Mouse (Mus musculus): ENCODE data around the gene Tmem254a. TPM values are rescaled to one million over a fixed set of nuclear protein-coding genes. Genes with fewer than 3 reads are reported as not detected.
"Not testable (repeated sequence)": the region's sequence is repeated elsewhere in the genome, so short reads cannot be mapped to it uniquely, and the experiment has no call there.

Gene Tmem254a
- 3.4 and 5.7 TPM in 2 replicates for polyA plus RNA-seq (2012; rRNA removed)

- not testable (repeated sequence) for DNase-seq (ENCODE audit: low spot score)
Observed at GRCm38 (mm10) chr14:25927562-25927881, at the start of gene Tmem254a. Gene Tmem254a (minus strand): TSS chr14:25927672.

DNA sequence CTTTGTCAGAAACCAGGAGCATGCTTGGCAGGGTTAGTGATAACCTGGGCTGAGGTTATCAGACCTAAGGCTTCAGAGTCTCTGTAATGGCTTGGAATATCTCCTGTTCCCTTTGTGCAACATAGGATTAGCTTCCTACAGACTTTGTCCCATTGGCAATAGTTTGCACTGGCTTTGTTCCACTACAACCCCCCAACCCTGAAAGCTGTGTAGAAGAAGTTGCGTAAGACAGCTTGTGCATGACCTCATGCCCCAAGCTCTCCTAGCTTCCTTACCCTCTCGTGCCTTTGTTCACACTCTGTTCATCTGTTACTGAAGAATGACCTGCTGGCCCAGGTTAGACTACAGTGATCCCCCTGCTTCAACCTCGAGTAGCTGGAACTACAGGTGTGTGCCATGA lies 30.4 kb upstream of the Tmem254a start:
- not testable (repeated sequence) for DNase-seq (ENCODE audit: low spot score)

- not testable (repeated sequence) for DNase-seq (ENCODE audit: low spot score)
Observed at GRCm38 (mm10) chr14:25938004-25938403, 10.5 kb upstream of the Tmem254a start, which contains the start of gene Cphx1. Gene Cphx1 (plus strand): TSS chr14:25938304.

DNA sequence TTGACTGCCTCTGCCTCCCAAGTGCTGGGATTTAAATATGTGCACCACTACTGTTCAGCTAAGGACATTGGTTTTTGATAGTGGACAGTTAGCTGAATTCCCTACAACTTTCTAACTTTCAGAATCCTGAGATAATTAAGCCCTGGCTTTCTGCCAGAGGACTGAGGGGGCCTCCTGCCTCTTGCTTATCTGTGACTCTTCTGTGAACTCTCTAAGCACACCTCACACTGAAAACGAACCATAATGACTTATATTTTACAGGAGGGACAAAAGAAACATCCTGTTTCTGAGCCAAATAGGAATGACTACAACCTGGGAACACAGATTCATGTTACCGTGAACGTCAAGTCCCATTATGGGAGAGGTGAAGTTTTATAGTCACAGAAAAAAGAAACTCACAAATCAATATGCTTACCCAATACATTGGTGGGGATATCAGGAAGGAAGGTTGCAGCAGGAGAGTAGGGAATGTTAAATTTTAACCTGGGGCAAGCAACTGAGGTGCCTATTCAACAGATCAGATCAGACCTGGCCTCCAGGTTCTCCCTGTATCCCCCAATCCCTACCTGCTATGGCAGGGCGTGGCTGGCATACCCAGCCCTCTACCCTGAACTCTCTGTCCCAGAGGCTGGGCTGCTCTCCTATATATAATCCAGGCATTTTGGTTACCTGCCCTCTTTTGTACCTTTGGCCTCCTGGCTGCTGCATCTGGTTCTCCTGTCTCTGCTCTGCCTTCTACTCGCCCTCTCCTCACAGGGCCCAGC lies 9.6 kb upstream of the Tmem254a start:
- DNase-seq (ENCODE audit: low spot score): not testable (repeated sequence)

DNA sequence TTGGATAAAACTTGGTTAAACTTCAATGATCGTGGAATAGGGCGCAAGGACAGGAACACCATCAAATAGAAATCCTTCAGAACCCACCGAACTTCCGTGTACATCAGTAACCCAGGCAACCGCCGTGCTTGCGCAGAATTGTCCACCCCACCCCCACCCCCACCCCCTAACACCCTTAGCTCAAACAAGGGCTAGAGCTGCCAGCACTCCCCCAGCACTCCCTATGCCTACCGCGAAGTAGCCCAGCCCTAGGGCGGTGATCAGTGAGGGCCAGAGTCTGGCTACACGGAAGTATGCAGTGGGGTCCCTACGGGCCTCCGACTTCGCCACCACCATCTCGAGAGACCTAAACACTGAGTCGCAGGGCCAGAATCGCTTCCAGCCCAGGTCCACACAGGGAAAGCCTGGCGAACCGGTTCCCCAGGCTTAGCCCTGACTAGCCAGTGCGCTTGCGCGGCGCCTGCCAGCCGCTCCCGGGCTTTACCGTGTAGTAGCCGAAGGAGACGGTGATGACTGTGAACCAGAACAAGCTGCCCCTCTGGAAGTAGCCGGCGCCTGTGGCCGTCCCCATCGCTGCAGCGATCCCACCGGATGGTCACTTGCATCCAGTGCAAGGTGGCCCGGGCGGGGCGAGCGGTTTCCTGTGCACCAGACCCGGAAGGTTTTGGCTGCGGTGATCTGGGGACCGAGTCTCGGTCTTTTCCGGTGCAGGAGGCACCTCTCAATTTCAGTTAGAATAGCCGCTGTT lies 484 bp downstream of the Tmem254a start:
- DNase-seq (ENCODE audit: low spot score): not testable (repeated sequence)

DNA sequence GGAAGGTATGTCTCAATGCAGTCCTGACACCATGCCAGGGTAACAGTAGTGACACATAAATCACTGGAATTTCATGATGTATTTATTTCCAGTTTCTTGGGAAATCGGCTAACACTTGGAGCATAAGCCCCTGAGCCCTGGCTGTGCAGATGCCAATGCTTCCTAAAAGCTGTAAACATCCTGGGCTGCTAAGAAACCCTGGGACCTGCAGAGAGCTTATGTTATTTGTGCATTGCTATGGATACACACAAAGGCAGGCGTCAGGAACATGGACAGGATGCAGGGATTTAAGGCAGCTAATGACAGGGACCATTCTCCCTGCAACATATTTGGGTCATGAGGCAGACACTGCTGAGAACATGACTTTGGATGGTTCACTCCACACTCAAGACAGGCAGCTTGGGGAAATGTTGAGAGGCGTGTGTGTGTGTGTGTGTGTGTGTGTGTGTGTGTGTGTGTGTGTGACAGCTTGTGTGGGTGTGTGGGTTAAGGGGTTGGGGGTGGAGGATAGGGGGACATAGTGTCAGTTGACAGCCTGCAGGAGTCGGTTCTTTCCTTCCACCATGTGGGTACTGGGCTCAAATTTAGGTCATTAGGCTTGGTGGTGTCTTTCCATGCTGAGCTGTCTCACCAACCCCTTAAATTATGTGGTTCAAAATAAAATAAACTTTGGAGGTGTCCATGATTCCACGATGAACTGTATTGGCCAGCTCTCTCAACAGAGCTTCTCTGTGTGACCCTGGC lies 8.9 kb downstream of the Tmem254a start:
- not testable (repeated sequence) for DNase-seq (ENCODE audit: low spot score)

DNA sequence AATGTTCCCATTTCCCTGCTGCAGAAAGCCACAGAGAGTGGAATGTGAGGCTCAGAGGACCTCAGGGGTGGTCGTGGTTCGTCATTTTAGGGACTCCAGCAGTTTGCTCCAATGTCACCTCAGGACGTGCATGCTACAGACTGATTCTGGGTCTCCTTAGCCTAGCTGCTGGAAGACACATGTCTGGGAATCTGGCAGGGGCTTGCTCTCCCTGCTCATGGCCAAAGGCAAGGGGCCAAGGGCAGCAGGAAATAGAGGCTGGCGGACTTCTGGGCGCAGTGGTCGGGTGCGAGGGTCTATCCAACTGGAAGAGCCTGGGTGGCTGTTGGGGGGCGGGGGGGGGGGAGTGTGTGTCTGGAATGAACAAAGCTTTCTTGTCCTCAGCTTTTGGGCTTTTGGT lies 18.5 kb downstream of the Tmem254a start:
- not testable (repeated sequence) for DNase-seq (ENCODE audit: low spot score)

GRCm38 (mm10) chr14:25907272-25907671 lies 20.2 kb downstream of the Tmem254a start:
- DNase-seq (ENCODE audit: low spot score): not testable (repeated sequence)

DNA sequence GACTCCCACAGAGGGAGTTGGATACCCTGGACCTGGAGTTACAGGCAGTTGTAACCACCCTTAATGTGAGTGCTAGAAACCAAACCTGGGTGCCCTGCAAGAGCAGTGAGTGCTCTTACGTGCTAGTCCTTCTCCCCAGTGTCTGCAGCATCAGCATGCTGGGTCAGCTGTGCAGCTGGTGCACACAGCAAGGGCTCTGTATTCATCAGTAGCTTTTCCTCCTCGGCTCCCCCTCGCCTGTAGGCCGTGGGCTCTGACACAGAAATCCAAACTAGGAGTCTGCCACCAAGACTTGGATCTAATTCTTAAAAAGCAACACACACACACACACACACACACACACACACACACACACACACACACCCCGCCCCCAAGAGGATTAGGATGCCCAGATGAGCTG lies 22.2 kb downstream of the Tmem254a start:
- DNase-seq (ENCODE audit: low spot score): not testable (repeated sequence)

DNA sequence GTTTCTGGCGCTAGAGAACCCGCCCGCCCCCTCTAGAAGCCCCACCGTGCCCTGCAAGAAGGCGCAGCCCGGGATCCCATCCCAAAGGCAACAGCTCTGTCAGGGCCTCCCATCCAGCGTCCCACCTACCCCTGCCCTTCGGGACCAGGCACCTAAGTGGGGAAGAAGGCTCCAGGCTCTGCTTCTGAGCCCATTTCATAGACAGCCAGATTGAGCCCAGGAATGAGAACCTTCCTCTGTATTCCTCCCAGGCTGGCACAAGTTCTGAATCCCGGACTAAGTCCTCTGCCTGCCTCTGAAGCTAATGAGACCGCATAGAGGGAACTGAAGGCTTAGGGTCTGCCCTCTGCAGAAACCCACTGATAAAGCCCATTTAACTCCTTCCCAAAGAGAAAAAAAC lies 24.5 kb downstream of the Tmem254a start, which contains the start of gene Plac9a:
Gene Plac9a, minus strand, starts transcription at position 101 of the 400 bp plus-strand sequence.
- DNase-seq (ENCODE audit: low spot score): not testable (repeated sequence)

DNA sequence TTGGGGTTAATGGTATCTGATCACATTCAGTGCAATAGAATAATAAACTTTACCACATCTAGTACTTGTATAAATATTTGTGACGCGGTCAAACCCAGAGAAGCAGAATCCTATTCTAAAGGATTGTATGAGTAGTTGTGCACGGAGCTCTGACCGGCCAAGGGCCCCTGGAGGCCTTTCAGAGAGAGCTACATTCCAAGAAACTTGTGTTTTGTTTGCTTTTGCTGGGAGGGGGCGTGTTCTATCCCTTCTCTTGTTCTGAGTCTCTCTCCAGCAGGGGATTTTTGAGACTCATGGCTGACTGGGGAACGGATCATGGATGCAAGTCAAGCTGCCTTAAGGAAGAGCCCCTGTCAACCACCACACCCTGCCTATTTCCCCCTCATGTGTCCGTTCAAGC lies 31.8 kb downstream of the Tmem254a start:
- DNase-seq (ENCODE audit: low spot score): not testable (repeated sequence)

- DNase-seq (ENCODE audit: low spot score): not testable (repeated sequence)
Observed at GRCm38 (mm10) chr14:25894566-25894965, 32.9 kb downstream of the Tmem254a start.

- not testable (repeated sequence) for DNase-seq (ENCODE audit: low spot score)
Observed at GRCm38 (mm10) chr14:25885886-25886285, 41.6 kb downstream of the Tmem254a start.

DNA sequence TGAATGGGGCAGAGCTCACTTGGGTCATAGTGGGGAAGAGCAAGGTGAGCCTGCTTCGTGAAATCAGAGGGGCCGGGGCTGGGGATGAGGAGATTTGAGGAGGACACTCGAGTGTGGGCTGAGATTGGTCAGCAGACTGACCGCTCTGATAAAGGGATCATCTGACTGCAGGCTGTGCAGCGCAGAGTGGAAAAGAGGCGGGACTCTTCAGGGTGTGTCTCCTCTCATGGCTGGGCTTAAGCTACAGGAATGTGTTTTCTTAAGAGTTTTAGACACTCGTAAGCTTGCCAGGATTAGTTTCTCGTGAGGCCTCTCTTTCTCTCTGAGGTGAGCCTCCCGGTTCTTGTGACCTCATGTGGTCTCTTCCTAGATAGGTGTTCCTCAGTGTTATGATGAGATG lies 45.7 kb downstream of the Tmem254a start:
- not testable (repeated sequence) for DNase-seq (ENCODE audit: low spot score)

DNA sequence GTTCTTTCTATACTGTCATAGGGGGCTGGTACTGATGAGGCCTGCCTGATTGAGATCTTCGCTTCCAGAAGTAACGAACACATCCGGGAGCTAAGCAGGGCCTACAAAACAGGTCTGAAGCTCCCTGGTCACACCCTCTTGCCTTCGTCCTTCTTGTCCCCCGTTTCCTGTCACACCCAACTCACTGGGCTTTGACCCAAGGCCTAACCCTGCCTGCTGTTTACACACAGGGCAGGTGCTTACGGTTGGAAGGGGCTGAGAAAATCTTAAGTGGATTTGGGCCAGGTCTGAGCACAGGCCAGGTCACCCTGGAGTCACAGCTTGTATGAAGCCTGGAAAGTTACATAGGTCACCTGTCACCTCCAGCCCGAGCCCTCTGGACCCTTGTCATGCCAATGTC lies 50.8 kb downstream of the Tmem254a start:
- not testable (repeated sequence) for DNase-seq (ENCODE audit: low spot score)

Other genes with a start within 250 kb of the Tmem254a start
- gene Ppif, start 233.5 kb downstream of the Tmem254a start, polyA plus RNA-seq (2012; rRNA removed): 21.2 and 27.2 TPM in 2 replicates
- gene Zcchc24, start 158.6 kb downstream of the Tmem254a start, polyA plus RNA-seq (2012; rRNA removed): 62.1 and 79.7 TPM in 2 replicates
- gene Anxa11, start 85.5 kb downstream of the Tmem254a start, polyA plus RNA-seq (2012; rRNA removed): 65.5 and 84.4 TPM in 2 replicates
- gene Plac9a, start 24.6 kb downstream of the Tmem254a start, polyA plus RNA-seq (2012; rRNA removed): 6.9 and 8.5 TPM in 2 replicates
- not detected in 2 replicates for gene Cphx1, start 10.6 kb upstream of the Tmem254a start, polyA plus RNA-seq (2012; rRNA removed)
- 1.7 and 2.4 TPM in 2 replicates for gene Duxbl1, start 50.9 kb upstream of the Tmem254a start, polyA plus RNA-seq (2012; rRNA removed)
- gene Gm9780, start 115.0 kb upstream of the Tmem254a start, polyA plus RNA-seq (2012; rRNA removed): 165 and 279 TPM in 2 replicates
- gene Tmem254c, start 139.7 kb upstream of the Tmem254a start, polyA plus RNA-seq (2012; rRNA removed): 16.9 and 24.6 TPM in 2 replicates
- not detected in 2 replicates for gene Cphx2, start 153.8 kb upstream of the Tmem254a start, polyA plus RNA-seq (2012; rRNA removed)
- gene Cphx3, start 154.6 kb upstream of the Tmem254a start, polyA plus RNA-seq (2012; rRNA removed): not detected in 2 replicates
- 0.25 TPM in 1 of 2 replicates, not detected in the other for gene Duxbl2, start 190.7 kb upstream of the Tmem254a start, polyA plus RNA-seq (2012; rRNA removed)

Data from urinary bladder, adult 2 months (tissue).